Mouse (Mus musculus) thymus, adult 2 months (tissue): ENCODE results near the gene Atp1b3.

ENCODE experiments used
- CTCF ChIP-seq: fragments of 200-500 bp; IDR thresholded peaks from 2 replicates; pipeline ENCODE4 v1.5.1; 2012; ENCODE audit warnings: mild to moderate bottlenecking, control low read depth, low read length, moderate library complexity, borderline replicate concordance; ENCODE audit not compliant: control insufficient read depth, poor library complexity, insufficient read depth; ENCODE audit errors: extremely low read depth
- POLR2A ChIP-seq: fragments of 200-500 bp; IDR thresholded peaks from 2 replicates; pipeline ENCODE4 v1.6.1; 2012; ENCODE audit warnings: mild to moderate bottlenecking, low read length, control low read depth, moderate library complexity; ENCODE audit not compliant: control insufficient read depth, poor library complexity, insufficient read depth; ENCODE audit errors: extremely low read depth

DNA sequence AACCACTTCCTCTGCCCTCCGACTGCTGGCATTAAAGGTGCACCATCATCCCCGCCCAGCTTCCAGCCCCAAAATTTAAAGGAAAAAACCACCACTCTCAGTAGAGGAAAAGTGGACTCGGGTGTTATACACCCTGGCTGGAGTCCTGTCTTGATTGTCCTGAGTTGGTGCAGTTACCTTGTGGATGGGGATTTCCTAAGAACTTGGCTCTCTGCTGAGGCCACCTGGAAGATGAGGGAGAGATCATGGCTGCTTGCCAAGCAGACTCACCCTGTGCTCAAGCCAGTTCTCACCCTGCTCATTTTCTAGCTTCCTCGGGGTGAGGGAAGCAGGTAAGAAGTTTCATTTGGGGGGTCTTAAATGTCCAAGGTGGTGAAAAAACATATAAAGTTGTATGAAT is 36.0 kb downstream of the Atp1b3 start:
- TF ChIP-seq CTCF (no peak), POLR2A (no peak)
